Mouse (Mus musculus): ENCODE measurements at regions not wholly inside any gene's neighbourhood (a gene's known extent, or its start where the extent isn't known, plus 50 kb on each side); places are given as distances from the start of the nearest gene placed in this dataset.

GRCm38 (mm10) chr3:65478215-65478614, 50.0 kb upstream of the Tiparp start:
- DNase-seq = no peak

GRCm38 (mm10) chr3:65477111-65477510, 51.1 kb upstream of the Tiparp start:
- no peak for DNase-seq

- DNase-seq = no peak
Observed at GRCm38 (mm10) chr3:65476091-65476953, 51.9 kb upstream of the Tiparp start.

GRCm38 (mm10) chr3:65474585-65474984, 53.6 kb upstream of the Tiparp start:
- DNase-seq = no peak

GRCm38 (mm10) chr3:65471796-65472195, 56.4 kb upstream of the Tiparp start:
- DNase-seq = no peak

- DNase-seq = no peak
Observed at GRCm38 (mm10) chr3:65469207-65469606, 59.0 kb upstream of the Tiparp start.

GRCm38 (mm10) chr3:65464769-65465168, 63.4 kb upstream of the Tiparp start:
- no peak for DNase-seq

GRCm38 (mm10) chr3:65460936-65461335, 67.3 kb upstream of the Tiparp start:
- no peak for DNase-seq

- no peak for DNase-seq
Observed at GRCm38 (mm10) chr3:65459702-65460101, 67.3 kb upstream of the Ssr3 start.

- no peak for DNase-seq
Observed at GRCm38 (mm10) chr3:65457931-65458330, 65.5 kb upstream of the Ssr3 start.

GRCm38 (mm10) chr3:65455597-65456284, 63.3 kb upstream of the Ssr3 start:
- peak; percentile 67 for DNase-seq

- DNase-seq = no peak
Observed at GRCm38 (mm10) chr3:65454301-65454700, 61.9 kb upstream of the Ssr3 start.

- DNase-seq = no peak
Observed at GRCm38 (mm10) chr3:65449176-65449575, 56.8 kb upstream of the Ssr3 start.

GRCm38 (mm10) chr3:65443701-65444100, 51.3 kb upstream of the Ssr3 start:
- DNase-seq = no peak

GRCm38 (mm10) chr3:65442946-65443345, 50.5 kb upstream of the Ssr3 start:
- DNase-seq = no peak

GRCm38 (mm10) chr3:65442269-65442668, 49.8 kb upstream of the Ssr3 start:
- DNase-seq = no peak

Data from cerebellum, adult 11-12 months (tissue).